Mouse (Mus musculus): ENCODE measurements around the gene Rad23a. TPM values are rescaled to one million over a fixed set of nuclear protein-coding genes. Genes with fewer than 3 reads are reported as not detected.
"Not testable (repeated sequence)": the region's sequence is repeated elsewhere in the genome, so short reads cannot be mapped to it uniquely, and the experiment has no call there.

The Rad23a gene
- polyA plus RNA-seq, 1 experiment: 338 TPM

DNA sequence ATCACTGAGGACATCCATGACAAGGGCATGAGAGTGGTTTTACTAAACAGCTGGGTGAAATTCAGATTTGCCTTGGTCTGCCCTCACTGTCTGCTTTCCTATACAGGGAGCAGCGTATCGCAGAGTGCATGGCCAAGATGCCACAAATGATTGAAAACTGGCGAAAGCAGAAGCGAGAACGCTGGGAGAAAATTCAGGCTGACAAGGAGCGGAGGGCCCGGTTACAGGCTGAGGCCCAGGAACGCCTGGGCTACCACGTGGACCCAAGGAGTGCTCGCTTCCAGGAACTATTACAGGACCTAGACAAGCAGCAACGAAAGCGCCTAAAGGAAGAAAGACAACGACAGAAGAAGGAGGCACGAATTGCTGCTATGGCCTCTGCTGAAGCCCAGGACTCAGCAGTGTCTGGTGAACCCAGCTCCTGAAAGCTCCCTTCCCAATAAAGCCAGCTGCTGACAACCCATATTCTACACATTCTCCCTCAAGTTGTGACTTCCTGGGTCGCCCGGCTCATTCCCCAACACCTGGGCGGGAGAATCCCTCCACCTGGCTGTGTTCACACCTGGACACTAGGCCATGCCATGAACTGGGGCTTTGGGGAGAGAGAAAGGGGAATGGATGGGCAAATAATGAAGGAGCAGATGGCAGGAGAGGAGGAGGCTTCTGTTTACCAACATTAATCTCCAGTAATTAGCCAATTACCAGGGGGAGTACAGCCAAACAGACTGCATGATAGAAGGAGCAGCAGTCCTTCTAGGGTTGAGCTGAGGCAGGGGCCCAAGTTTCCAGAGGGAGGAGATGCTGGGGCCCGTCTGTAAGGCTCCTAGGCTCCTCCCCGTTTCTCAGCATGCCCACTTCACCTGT lies 6.2 kb downstream of the Rad23a start:
- no peaks in the 10 kb centered on the region for H3K9me3 ChIP-seq
- H3K27me3 ChIP-seq (replicated peaks): no peaks in the 10 kb centered on the region
- TF ChIP-seq FLI1 (IDR thresholded peaks at IDR 0.05; ENCODE audit: low read length): no peak
- no peak for TF ChIP-seq GATA1 (IDR thresholded peaks at IDR 0.05; ENCODE audit: borderline replicate concordance, low read length)
- peaks cover 63% of the 10 kb centered on the region for H3K36me3 ChIP-seq (replicated peaks; ENCODE audit: low read length)
- no peak overlapping the region for H3K4me3 ChIP-seq (replicated peaks)
- H3K4me1 ChIP-seq: peaks cover 48% of the 10 kb centered on the region

DNA sequence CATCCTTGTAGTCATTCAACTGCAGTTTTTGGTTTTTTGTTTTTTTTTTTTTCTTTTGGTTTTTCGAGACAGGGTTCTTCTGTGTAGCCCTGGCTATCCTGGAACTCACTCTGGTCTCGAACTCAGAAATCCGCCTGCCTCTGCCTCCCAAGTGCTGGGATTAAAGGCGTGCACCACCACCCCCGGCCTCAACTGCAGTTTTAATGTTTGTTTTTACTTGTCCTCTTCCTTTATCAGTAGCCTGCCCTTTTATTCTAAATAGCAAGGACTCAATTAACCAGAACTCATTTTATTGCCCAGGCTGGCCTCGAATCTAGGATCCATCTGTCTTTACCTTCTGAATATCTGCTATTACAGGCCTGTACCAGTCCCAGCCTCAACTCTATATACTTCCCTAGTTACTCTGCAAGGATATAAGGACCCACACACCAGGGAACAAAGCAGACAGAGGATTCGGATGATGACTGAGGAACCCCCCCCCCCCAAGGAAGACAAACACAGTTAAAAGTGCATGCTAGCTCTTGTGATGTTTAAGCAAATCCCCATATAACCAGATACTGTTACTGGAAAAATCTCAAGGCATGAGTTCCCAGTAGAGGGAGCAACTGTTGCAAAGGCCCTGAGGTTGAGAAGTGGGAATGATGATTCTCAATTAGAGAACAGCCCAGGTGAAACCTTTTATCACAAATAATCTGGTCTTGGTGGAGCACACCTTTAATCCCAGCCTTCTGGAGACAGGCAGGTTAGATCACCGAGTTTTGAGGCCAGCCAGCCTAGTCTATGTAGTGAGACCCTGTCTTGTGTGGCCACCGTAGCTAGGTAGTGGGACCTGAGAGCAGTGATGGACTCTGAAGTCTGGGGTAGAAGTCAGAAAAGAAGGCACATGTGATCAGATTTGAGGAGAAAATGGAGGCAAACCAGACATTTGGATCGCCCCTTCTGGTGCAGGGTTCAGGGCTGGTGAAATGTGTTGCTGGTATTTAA lies 7.4 kb downstream of the Rad23a start:
- Histone ChIP-seq H3K27me3 (replicated peaks) (no peaks in the 10 kb centered on the region), H3K9me3 (no peaks in the 10 kb centered on the region), H3K4me3 (replicated peaks) (peak overlapping the region; percentile 98), H3K36me3 (replicated peaks; ENCODE audit: low read length) (peaks cover 52% of the 10 kb centered on the region), H3K4me1 (peaks cover 36% of the 10 kb centered on the region)
- TF ChIP-seq FLI1 (IDR thresholded peaks at IDR 0.05; ENCODE audit: low read length) (no peak), GATA1 (IDR thresholded peaks at IDR 0.05; ENCODE audit: borderline replicate concordance, low read length) (no peak)

GRCm38 (mm10) chr8:84832034-84832717 lies 8.3 kb downstream of the Rad23a start:
- Histone ChIP-seq H3K36me3 (replicated peaks; ENCODE audit: low read length) (peaks cover 43% of the 10 kb centered on the region), H3K9me3 (no peaks in the 10 kb centered on the region), H3K27me3 (replicated peaks) (no peaks in the 10 kb centered on the region), H3K4me1 (peaks cover 34% of the 10 kb centered on the region), H3K4me3 (replicated peaks) (peak overlapping the region; percentile 98)
- no peak for TF ChIP-seq GATA1 (IDR thresholded peaks at IDR 0.05; ENCODE audit: borderline replicate concordance, low read length)
- TF ChIP-seq FLI1 (IDR thresholded peaks at IDR 0.05; ENCODE audit: low read length): no peak

DNA sequence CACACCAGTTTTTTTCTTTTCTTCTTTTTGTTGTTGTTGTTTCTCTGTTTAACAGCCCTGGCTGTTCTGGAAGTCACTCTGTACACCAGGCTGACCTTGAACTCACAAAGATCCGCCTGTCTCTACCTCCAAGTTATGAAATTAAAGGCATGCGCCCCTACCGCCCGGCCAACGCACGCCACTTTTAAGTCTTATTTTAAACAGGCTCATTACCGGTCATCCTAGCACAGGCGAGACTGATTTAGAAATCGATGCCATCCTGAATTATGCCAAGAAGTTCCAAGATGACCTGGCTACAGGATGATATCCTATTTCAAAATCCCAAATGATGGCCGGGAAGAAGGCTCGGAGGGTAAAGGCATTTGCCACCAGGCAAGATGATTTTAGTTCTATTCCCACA lies 9.0 kb downstream of the Rad23a start, which contains the start of gene Gadd45gip1:
Gene Gadd45gip1, plus strand, starts transcription at position 33 of the 400 bp plus-strand sequence.
- H3K36me3 ChIP-seq (replicated peaks; ENCODE audit: low read length): peaks cover 36% of the 10 kb centered on the region
- no peaks in the 10 kb centered on the region for H3K9me3 ChIP-seq
- no peak for TF ChIP-seq FLI1 (IDR thresholded peaks at IDR 0.05; ENCODE audit: low read length)
- no peak for TF ChIP-seq GATA1 (IDR thresholded peaks at IDR 0.05; ENCODE audit: borderline replicate concordance, low read length)
- peak within 1 kb of the TSS; percentile 98 for H3K4me3 ChIP-seq (replicated peaks)
- no peaks in the 10 kb centered on the region for H3K27me3 ChIP-seq (replicated peaks)
- peaks cover 37% of the 10 kb centered on the region for H3K4me1 ChIP-seq

GRCm38 (mm10) chr8:84826518-84826917 lies 13.9 kb downstream of the Rad23a start:
- not testable (repeated sequence) for H3K36me3 ChIP-seq (replicated peaks; ENCODE audit: low read length); H3K4me3 ChIP-seq (replicated peaks); H3K27me3 ChIP-seq (replicated peaks); H3K9me3 ChIP-seq
- H3K4me1 ChIP-seq: peaks cover 37% of the 10 kb centered on the region

- Histone ChIP-seq H3K4me3 (replicated peaks) (peak overlapping the region; percentile 59), H3K9me3 (no peaks in the 10 kb centered on the region), H3K4me1 (peaks cover 37% of the 10 kb centered on the region), H3K27me3 (replicated peaks) (peaks cover 9% of the 10 kb centered on the region), H3K36me3 (replicated peaks; ENCODE audit: low read length) (peaks cover 3% of the 10 kb centered on the region)
- TF ChIP-seq GATA1 (IDR thresholded peaks at IDR 0.05; ENCODE audit: borderline replicate concordance, low read length): no peak
Measured at GRCm38 (mm10) chr8:84825636-84826035, 14.8 kb downstream of the Rad23a start.

- peak overlapping the region; percentile 33 for H3K4me3 ChIP-seq (replicated peaks)
- H3K9me3 ChIP-seq: no peaks in the 10 kb centered on the region
- no peaks in the 10 kb centered on the region for H3K36me3 ChIP-seq (replicated peaks; ENCODE audit: low read length)
- peaks cover 9% of the 10 kb centered on the region for H3K27me3 ChIP-seq (replicated peaks)
- H3K4me1 ChIP-seq: peaks cover 39% of the 10 kb centered on the region
- TF ChIP-seq GATA1 (IDR thresholded peaks at IDR 0.05; ENCODE audit: borderline replicate concordance, low read length) (no peak), FLI1 (IDR thresholded peaks at IDR 0.05; ENCODE audit: low read length) (no peak)
Measured at GRCm38 (mm10) chr8:84823653-84824052, 16.8 kb downstream of the Rad23a start.

DNA sequence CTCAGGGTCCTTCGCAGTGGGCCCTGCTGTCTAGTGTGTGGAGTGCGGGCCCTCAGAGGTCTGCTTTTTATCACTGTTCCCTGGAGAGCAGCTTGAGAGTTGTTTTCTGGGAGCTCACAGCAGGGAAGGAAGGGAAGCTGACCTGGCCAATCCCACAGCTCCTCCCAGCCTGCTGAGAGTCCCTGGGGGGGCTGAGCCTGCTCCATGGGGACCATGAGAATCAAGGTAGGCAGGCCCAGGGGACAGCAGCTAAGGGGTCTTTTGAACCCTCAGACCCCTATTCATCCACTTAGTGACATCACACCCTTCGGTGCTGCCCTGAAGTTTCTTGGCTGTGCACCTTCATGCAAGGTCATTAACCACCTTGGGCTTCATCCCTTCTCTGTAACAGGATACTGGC lies 17.7 kb downstream of the Rad23a start, which contains the start of gene Dand5:
Gene Dand5, minus strand, starts transcription at position 101 of the 400 bp plus-strand sequence.
- TF ChIP-seq GATA1 (IDR thresholded peaks at IDR 0.05; ENCODE audit: borderline replicate concordance, low read length) (no peak), FLI1 (IDR thresholded peaks at IDR 0.05; ENCODE audit: low read length) (no peak)
- Histone ChIP-seq H3K4me3 (replicated peaks) (peak within 1 kb of the TSS; percentile 33), H3K9me3 (no peaks in the 10 kb centered on the region), H3K4me1 (peaks cover 39% of the 10 kb centered on the region), H3K36me3 (replicated peaks; ENCODE audit: low read length) (no peaks in the 10 kb centered on the region), H3K27me3 (replicated peaks) (peaks cover 9% of the 10 kb centered on the region)

DNA sequence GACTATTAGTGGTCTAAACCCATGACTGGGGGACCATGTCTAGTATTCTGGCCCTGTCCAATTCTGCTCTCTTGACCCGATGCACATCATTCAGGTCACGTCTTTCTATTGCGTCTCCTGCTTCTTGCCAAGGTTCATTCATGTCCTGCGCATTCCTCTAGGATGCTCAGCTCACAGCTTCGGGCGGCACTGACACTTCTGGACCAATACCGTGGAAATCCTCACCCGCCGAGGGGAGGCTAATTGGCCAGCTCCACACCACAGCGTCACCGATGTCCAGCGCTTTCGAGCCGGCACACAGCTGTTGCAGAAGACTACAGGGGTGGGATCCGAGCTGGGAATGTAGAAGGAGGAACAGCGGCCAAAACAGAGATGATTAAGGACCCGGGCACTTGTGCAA lies 24.3 kb downstream of the Rad23a start:
- peaks cover 24% of the 10 kb centered on the region for H3K27me3 ChIP-seq (replicated peaks)
- no peaks in the 10 kb centered on the region for H3K36me3 ChIP-seq (replicated peaks; ENCODE audit: low read length)
- no peaks in the 10 kb centered on the region for H3K9me3 ChIP-seq
- TF ChIP-seq GATA1 (IDR thresholded peaks at IDR 0.05; ENCODE audit: borderline replicate concordance, low read length): no peak
- no peak for TF ChIP-seq FLI1 (IDR thresholded peaks at IDR 0.05; ENCODE audit: low read length)
- no peak overlapping the region for H3K4me3 ChIP-seq (replicated peaks)
- peaks cover 48% of the 10 kb centered on the region for H3K4me1 ChIP-seq
